Mouse (Mus musculus) lung, adult 2 months (tissue): Measurements from ENCODE around the gene S100a9.

ENCODE experiments used
- CTCF ChIP-seq: fragments of 200-500 bp; IDR thresholded peaks from 2 replicates; pipeline ENCODE4 v1.5.1; 2011; ENCODE audit warnings: mild to moderate bottlenecking, low read length, control low read depth; ENCODE audit not compliant: insufficient read depth
- POLR2A ChIP-seq: fragments of 200-500 bp; IDR thresholded peaks from 2 replicates; pipeline ENCODE4 v1.6.1; 2011; ENCODE audit warnings: low read depth, mild to moderate bottlenecking, control low read depth, low read length, borderline replicate concordance; ENCODE audit errors: extremely low read depth

- TF ChIP-seq POLR2A (no peak), CTCF (no peak)
Measured at GRCm38 (mm10) chr3:90683929-90684328, 11.6 kb downstream of the S100a9 start.
